Mouse (Mus musculus): ENCODE measurements at regions not wholly inside any gene's neighbourhood (a gene's known extent, or its start where the extent isn't known, plus 50 kb on each side); places are given as distances from the start of the nearest gene placed in this dataset.

DNA sequence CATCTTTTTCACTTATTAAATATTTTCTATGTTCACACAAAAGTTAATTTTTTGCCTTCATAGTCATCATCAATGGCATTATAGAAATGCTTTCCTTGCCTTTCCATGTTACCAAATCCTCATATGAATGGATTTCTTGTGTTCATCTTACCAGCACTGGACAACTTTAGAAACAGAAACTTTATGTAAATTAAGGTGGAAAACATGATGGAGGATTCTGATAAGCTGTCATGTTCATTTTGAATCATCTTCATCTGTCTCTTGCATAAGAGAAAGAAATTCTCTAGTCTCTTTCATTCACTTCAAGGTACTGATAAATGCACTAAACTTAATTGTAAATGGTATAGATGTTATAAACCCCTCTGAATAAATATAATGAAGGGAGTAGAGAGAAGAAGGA is 305.4 kb downstream of the Fgf10 start:
- TF ChIP-seq CTCF (IDR thresholded peaks at IDR 0.05; ENCODE audit: control insufficient read depth, insufficient read depth, low read length) = no peak
- no peak for TF ChIP-seq POLR2A (IDR thresholded peaks at IDR 0.05; ENCODE audit: borderline replicate concordance, control insufficient read depth, low read depth, low read length)
- Histone ChIP-seq H3K4me1 (ENCODE audit: control insufficient read depth, insufficient read depth, low read length) (no peaks in the 10 kb centered on the region; the same call in 1 of the 2 replicates), H3K4me3 (replicated peaks; ENCODE audit: control insufficient read depth, low read depth, low read length) (no peak overlapping the region), H3K27ac (ENCODE audit: control insufficient read depth, insufficient read depth, low read depth, low read length, poor library complexity) (no peak overlapping the region)

DNA sequence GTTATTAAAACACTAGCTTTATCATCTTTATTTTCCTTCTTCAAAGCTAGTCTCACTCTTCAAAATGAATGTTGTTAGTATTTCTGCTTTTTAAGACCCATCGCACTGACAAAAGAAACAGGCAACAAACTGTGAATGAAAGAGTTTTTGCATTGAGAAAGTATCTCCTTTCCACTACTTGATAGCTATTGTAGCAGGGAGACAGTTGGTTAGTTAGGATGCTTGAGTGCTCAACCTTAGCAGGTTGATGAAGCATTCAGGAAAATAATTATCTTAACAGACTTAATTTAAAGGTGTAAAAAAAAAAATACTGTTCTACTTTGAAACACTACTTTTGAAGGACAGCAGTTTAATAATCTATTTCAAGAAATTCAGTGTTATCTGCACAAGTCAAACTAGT is 305.9 kb downstream of the Fgf10 start:
- no peaks in the 10 kb centered on the region; the same call in 1 of the 2 replicates for H3K4me1 ChIP-seq (ENCODE audit: control insufficient read depth, insufficient read depth, low read length)
- 76% methylated on average over 1 of the region's 1 CpGs for WGBS
- no peak overlapping the region for H3K4me3 ChIP-seq (replicated peaks; ENCODE audit: control insufficient read depth, low read depth, low read length)
- H3K27ac ChIP-seq (ENCODE audit: control insufficient read depth, insufficient read depth, low read depth, low read length, poor library complexity) = no peak overlapping the region
- no peak for TF ChIP-seq POLR2A (IDR thresholded peaks at IDR 0.05; ENCODE audit: borderline replicate concordance, control insufficient read depth, low read depth, low read length)
- TF ChIP-seq CTCF (IDR thresholded peaks at IDR 0.05; ENCODE audit: control insufficient read depth, insufficient read depth, low read length) = no peak

DNA sequence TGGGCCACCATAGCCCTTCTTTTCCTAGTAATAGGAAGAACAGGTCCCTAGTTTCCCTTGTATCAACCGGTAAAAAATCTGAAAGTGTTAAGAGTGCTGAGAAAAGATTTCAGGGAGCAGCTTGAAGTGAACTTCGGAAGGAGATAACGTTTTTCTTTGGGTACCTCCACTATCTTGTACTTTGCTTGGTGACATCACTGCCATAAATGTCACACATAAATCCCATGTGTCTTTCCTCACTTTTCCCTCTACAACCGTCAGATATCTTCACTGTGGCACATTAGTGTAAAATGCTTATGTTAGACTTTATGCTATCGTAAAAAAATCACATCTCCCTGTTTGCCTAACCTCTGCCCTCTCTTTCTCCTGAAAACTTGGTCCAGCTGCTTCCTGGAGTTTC is 309.9 kb downstream of the Fgf10 start:
- TF ChIP-seq CTCF (IDR thresholded peaks at IDR 0.05; ENCODE audit: control insufficient read depth, insufficient read depth, low read length) = no peak
- no peak for TF ChIP-seq POLR2A (IDR thresholded peaks at IDR 0.05; ENCODE audit: borderline replicate concordance, control insufficient read depth, low read depth, low read length)
- H3K4me1 ChIP-seq (ENCODE audit: control insufficient read depth, insufficient read depth, low read length) = no peaks in the 10 kb centered on the region; the same call in 1 of the 2 replicates
- no peak overlapping the region for H3K27ac ChIP-seq (ENCODE audit: control insufficient read depth, insufficient read depth, low read depth, low read length, poor library complexity)
- WGBS = 68% methylated on average over 5 of the region's 5 CpGs
- H3K4me3 ChIP-seq (replicated peaks; ENCODE audit: control insufficient read depth, low read depth, low read length) = no peak overlapping the region

DNA sequence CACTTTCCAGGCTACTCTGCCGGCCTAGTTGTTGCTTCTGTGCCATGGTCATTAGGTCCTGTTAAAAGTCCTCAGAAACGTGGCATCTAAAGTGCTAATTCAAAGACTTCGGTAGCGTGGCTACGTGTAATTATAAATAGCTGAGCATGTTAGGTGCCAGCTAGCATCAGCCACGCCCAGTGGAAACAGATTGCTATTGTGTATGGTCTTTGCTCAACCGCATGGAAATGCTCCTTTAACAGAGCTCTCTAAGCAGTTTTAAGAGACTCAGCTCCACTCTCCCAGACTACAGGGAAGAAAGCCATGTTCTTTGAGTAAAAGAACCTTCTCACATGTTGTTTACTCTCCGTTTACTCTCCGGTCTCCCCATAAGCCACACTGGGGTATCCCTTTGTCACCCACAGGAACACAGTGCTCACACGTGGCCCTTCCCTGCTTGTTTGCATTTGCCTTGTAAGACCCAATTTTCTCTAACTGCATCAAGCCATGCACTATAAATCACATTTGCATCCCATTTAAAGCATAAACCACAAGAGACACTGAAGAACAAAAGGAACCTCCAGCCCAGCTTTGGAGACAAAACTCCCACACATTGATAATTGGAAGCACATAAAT is 311.7 kb downstream of the Fgf10 start:
- no peak overlapping the region for H3K4me3 ChIP-seq (replicated peaks; ENCODE audit: control insufficient read depth, low read depth, low read length)

DNA sequence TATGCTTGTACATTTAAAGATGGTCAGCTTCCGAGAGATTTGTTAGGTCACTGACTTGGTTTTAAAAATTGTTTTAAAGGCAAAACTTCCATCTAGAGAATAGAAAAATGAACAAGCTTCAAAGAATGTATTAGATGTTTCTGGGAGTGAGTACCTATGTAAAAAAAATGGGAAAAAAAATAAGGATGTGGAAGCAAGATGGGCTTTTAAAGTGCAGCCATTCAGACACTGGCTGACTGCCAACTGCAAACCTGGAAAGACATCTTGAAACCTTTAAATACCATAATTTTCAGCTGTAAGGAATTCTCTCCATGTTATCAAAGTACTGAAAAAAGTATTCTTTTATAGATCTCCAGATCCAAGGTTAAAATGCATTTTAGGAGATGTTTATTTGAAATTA is 315.7 kb downstream of the Fgf10 start:
- no peaks in the 10 kb centered on the region; the same call in 1 of the 2 replicates for H3K4me1 ChIP-seq (ENCODE audit: control insufficient read depth, insufficient read depth, low read length)
- 88% methylated on average over 1 of the region's 1 CpGs for WGBS
- no peak overlapping the region for H3K4me3 ChIP-seq (replicated peaks; ENCODE audit: control insufficient read depth, low read depth, low read length)
- no peak overlapping the region for H3K27ac ChIP-seq (ENCODE audit: control insufficient read depth, insufficient read depth, low read depth, low read length, poor library complexity)
- TF ChIP-seq CTCF (IDR thresholded peaks at IDR 0.05; ENCODE audit: control insufficient read depth, insufficient read depth, low read length) = no peak
- TF ChIP-seq POLR2A (IDR thresholded peaks at IDR 0.05; ENCODE audit: borderline replicate concordance, control insufficient read depth, low read depth, low read length) = no peak

More for the DNA sequence above, 311.7 kb downstream of the Fgf10 start:
- TF ChIP-seq POLR2A (IDR thresholded peaks at IDR 0.05; ENCODE audit: borderline replicate concordance, control insufficient read depth, low read depth, low read length) = no peak
- TF ChIP-seq CTCF (IDR thresholded peaks at IDR 0.05; ENCODE audit: control insufficient read depth, insufficient read depth, low read length) = no peak
- Histone ChIP-seq H3K27ac (ENCODE audit: control insufficient read depth, insufficient read depth, low read depth, low read length, poor library complexity) (no peak overlapping the region), H3K4me1 (ENCODE audit: control insufficient read depth, insufficient read depth, low read length) (no peaks in the 10 kb centered on the region; the same call in 1 of the 2 replicates)
- WGBS = 79% methylated on average over 10 of the region's 10 CpGs

DNA sequence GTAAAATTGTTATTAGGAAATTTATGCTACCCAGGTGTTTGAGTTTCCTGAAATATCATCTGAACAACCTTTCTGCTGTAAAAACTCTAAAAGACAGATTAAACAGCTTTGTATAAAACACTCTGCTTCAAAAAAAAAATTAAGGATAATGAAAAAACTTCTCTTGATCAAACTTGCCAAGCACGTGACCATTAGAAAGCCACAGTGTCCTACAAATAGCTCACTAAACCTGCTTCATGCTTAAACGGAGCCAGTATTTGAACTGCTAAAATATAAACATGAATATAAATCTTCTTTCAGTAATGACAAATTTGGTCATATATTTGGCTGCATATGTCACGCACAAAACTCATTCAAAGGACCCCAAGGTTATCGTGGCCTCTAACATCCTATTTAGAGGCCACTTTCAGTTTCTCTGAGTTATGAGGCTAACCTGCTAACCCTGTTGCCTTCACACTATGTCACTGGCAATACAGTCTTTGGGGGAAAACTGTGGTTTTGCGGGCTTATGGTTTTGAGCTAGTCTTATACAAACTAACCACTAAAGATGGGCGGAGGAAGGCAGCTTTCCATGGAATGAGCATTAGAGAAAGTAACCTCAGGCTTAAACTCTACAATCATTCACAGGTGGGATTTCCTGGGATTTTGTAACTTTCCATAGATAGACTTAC is 355.8 kb downstream of the Fgf10 start:
- Histone ChIP-seq H3K4me3 (replicated peaks; ENCODE audit: control insufficient read depth, low read depth, low read length) (no peak overlapping the region), H3K4me1 (ENCODE audit: control insufficient read depth, insufficient read depth, low read length) (no peaks in the 10 kb centered on the region), H3K27ac (ENCODE audit: control insufficient read depth, insufficient read depth, low read depth, low read length, poor library complexity) (no peak overlapping the region)
- no peak for TF ChIP-seq POLR2A (IDR thresholded peaks at IDR 0.05; ENCODE audit: borderline replicate concordance, control insufficient read depth, low read depth, low read length)
- TF ChIP-seq CTCF (IDR thresholded peaks at IDR 0.05; ENCODE audit: control insufficient read depth, insufficient read depth, low read length) = no peak
- 60% methylated on average over 6 of the region's 6 CpGs for WGBS

DNA sequence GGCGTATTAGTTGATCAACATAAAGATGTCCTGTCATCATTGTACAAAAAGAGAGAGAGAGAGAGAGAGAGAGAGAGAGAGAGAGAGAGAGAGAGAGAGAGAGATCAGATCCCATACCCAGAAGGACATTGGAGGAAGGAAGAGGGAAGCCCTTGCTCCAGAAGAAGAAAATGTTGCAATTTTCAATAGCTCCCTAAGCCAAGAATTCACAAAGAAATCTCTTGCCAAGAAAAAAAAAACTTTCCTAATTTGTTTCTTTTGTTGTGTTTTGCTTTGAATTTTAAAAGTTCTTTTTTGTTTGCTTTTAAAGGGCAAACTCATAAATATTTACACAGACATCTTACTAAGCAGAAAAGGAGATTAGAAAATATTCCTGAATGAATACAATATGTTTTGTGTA is 370.0 kb downstream of the Fgf10 start:
- WGBS = 54% methylated on average over 1 of the region's 1 CpGs

DNA sequence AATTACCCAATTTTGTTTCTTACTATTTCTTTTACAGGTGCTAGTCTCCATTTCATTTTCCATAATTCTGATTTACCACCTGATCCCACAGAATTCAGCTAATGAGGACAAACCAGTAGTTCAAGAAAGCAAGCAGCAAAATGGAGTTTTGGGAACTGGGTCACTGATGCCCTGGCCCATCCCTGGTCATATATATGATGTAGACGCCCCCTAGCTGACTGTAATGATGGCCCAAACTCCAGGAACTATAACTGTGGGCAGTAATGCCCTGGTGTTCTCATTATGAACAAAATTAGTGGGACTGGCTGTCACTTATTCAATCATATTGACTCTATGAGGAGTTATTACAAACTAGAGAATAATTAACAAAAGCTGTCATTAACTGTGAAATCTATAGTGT is 375.5 kb downstream of the Fgf10 start:
- TF ChIP-seq POLR2A (IDR thresholded peaks at IDR 0.05; ENCODE audit: borderline replicate concordance, control insufficient read depth, low read depth, low read length) = no peak
- Histone ChIP-seq H3K4me3 (replicated peaks; ENCODE audit: control insufficient read depth, low read depth, low read length) (no peak overlapping the region), H3K27ac (ENCODE audit: control insufficient read depth, insufficient read depth, low read depth, low read length, poor library complexity) (no peak overlapping the region), H3K4me1 (ENCODE audit: control insufficient read depth, insufficient read depth, low read length) (no peaks in the 10 kb centered on the region)
- WGBS = 62% methylated on average over 1 of the region's 1 CpGs

More for the DNA sequence above, 370.0 kb downstream of the Fgf10 start:
- no peaks in the 10 kb centered on the region for H3K4me1 ChIP-seq (ENCODE audit: control insufficient read depth, insufficient read depth, low read length)
- H3K27ac ChIP-seq (ENCODE audit: control insufficient read depth, insufficient read depth, low read depth, low read length, poor library complexity) = no peak overlapping the region
- H3K4me3 ChIP-seq (replicated peaks; ENCODE audit: control insufficient read depth, low read depth, low read length) = no peak overlapping the region
- TF ChIP-seq CTCF (IDR thresholded peaks at IDR 0.05; ENCODE audit: control insufficient read depth, insufficient read depth, low read length) (no peak), POLR2A (IDR thresholded peaks at IDR 0.05; ENCODE audit: borderline replicate concordance, control insufficient read depth, low read depth, low read length) (no peak)

Data from bone marrow, adult 2 months (tissue).